Mouse (Mus musculus): ENCODE data around the gene 1700012A03Rik. TPM values are rescaled to one million over a fixed set of nuclear protein-coding genes. Genes with fewer than 3 reads are reported as not detected.

1700012A03Rik gene
- not detected for total RNA-seq (2022)

GRCm38 (mm10) chr6:32049951-32050345, at the start of gene 1700012A03Rik:
1700012A03Rik (plus strand) TSS chr6:32050246.
- no peak for DNase-seq (ENCODE audit: low spot score in 2 of 2)

- DNase-seq (ENCODE audit: low spot score in 2 of 2): no peak
Measured at GRCm38 (mm10) chr6:32004228-32004627, 45.8 kb upstream of the 1700012A03Rik start.

GRCm38 (mm10) chr6:32005914-32006313, 44.1 kb upstream of the 1700012A03Rik start:
- DNase-seq (ENCODE audit: low spot score in 2 of 2): no peak

- no peak for DNase-seq (ENCODE audit: low spot score in 2 of 2)
Measured at GRCm38 (mm10) chr6:32006382-32006781, 43.7 kb upstream of the 1700012A03Rik start.

- peak in 1 of 2 experiments; percentile 30 for DNase-seq (ENCODE audit: low spot score in 2 of 2)
Measured at GRCm38 (mm10) chr6:32007336-32007735, 42.7 kb upstream of the 1700012A03Rik start.

GRCm38 (mm10) chr6:32016841-32017240, 33.2 kb upstream of the 1700012A03Rik start:
- no peak for DNase-seq (ENCODE audit: low spot score in 2 of 2)

- DNase-seq (ENCODE audit: low spot score in 2 of 2): no peak
Measured at GRCm38 (mm10) chr6:32017406-32018104, 32.5 kb upstream of the 1700012A03Rik start.

GRCm38 (mm10) chr6:32018105-32018446, 32.0 kb upstream of the 1700012A03Rik start:
- no peak for DNase-seq (ENCODE audit: low spot score in 2 of 2)

GRCm38 (mm10) chr6:32021853-32022536, 28.1 kb upstream of the 1700012A03Rik start:
- DNase-seq (ENCODE audit: low spot score in 2 of 2): no peak

- no peak for DNase-seq (ENCODE audit: low spot score in 2 of 2)
Measured at GRCm38 (mm10) chr6:32022537-32022869, 27.5 kb upstream of the 1700012A03Rik start.

GRCm38 (mm10) chr6:32028228-32029009, 21.6 kb upstream of the 1700012A03Rik start:
- DNase-seq (ENCODE audit: low spot score in 2 of 2): no peak

- no peak for DNase-seq (ENCODE audit: low spot score in 2 of 2)
Measured at GRCm38 (mm10) chr6:32034226-32034625, 15.8 kb upstream of the 1700012A03Rik start.

GRCm38 (mm10) chr6:32045344-32045743, 4.7 kb upstream of the 1700012A03Rik start:
- DNase-seq (ENCODE audit: low spot score in 2 of 2): no peak

GRCm38 (mm10) chr6:32049256-32049950, 643 bp upstream of the 1700012A03Rik start:
- no peak for DNase-seq (ENCODE audit: low spot score in 2 of 2)

GRCm38 (mm10) chr6:32052135-32052915, 2.3 kb downstream of the 1700012A03Rik start:
- no peak for DNase-seq (ENCODE audit: low spot score in 2 of 2)

GRCm38 (mm10) chr6:32056525-32056924, 6.5 kb downstream of the 1700012A03Rik start:
- DNase-seq (ENCODE audit: low spot score in 2 of 2): no peak

- DNase-seq (ENCODE audit: low spot score in 2 of 2): no peak
Measured at GRCm38 (mm10) chr6:32058571-32058970, 8.5 kb downstream of the 1700012A03Rik start.

- no peak for DNase-seq (ENCODE audit: low spot score in 2 of 2)
Measured at GRCm38 (mm10) chr6:32060641-32061040, 10.6 kb downstream of the 1700012A03Rik start.

GRCm38 (mm10) chr6:32061266-32061665, 11.2 kb downstream of the 1700012A03Rik start:
- DNase-seq (ENCODE audit: low spot score in 2 of 2): no peak

GRCm38 (mm10) chr6:32065789-32066510, 15.9 kb downstream of the 1700012A03Rik start:
- DNase-seq (ENCODE audit: low spot score in 2 of 2): no peak
